Mouse (Mus musculus): ENCODE results near the gene Rbm25.
"Not testable (repeated sequence)": the region's sequence is repeated elsewhere in the genome, so short reads cannot be mapped to it uniquely, and the experiment has no call there.

Rbm25 gene

GRCm38 (mm10) chr12:83630936-83631335 lies at the start of gene Rbm25:
Gene Rbm25 (plus strand): TSS chr12:83631236.
- DNase-seq (ENCODE audit: low spot score in 2 of 2): not testable (repeated sequence)

- no peak for DNase-seq (ENCODE audit: low spot score in 2 of 2)
Observed at GRCm38 (mm10) chr12:83582106-83582505, 48.9 kb upstream of the Rbm25 start.

- no peak for DNase-seq (ENCODE audit: low spot score in 2 of 2)
Observed at GRCm38 (mm10) chr12:83582747-83583146, 48.3 kb upstream of the Rbm25 start.

DNA sequence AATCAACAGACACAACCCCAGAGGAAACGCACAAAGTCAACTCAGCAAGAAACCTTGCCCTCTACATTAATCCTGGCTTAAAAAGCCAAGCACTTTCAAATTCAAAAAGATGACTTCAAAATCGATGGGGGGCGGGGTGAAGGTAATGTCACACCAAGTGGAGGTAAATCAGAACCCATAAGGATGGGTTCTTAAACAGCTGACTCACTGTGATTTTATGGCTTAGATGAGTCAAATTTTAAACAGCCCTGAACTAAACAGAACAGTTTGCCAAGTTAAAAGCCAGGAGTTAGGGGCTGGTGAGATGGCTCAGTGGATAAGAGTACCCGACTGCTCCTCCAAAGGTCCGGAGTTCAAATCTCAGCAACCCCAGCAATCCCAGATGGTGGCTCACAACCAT lies 44.4 kb upstream of the Rbm25 start:
- DNase-seq (ENCODE audit: low spot score in 2 of 2): no peak

GRCm38 (mm10) chr12:83591754-83592501 lies 39.1 kb upstream of the Rbm25 start:
- DNase-seq (ENCODE audit: low spot score in 2 of 2): no peak

DNA sequence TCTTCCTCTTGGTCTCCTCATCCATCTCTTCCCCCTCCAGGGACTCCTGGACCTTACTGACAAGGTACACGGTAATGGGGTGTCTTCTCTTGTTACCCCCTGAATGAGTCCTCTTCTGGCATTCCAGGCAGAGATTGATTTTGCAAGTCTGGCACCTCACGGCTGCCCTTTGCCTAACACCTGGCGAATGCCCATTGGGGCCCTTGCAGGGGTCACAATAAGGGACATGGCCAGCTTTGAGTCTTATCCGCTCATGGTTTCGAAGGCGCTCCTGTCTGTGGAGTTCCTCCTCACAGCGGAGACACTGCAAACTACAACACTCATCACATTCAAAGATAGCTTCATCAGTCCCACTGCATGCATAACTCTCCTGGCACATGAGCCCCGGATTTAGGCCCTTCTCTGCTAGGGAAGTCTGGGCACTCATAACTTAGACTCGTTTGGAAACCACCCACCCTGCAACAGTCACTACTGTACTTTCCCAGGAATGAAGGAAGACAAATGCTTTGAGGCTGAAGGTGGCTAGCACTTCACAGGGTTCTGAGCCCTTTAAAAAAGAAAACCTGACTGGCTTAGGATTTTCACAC lies 36.5 kb upstream of the Rbm25 start:
- DNase-seq (ENCODE audit: low spot score in 2 of 2): peak; percentile 16 to 18

DNA sequence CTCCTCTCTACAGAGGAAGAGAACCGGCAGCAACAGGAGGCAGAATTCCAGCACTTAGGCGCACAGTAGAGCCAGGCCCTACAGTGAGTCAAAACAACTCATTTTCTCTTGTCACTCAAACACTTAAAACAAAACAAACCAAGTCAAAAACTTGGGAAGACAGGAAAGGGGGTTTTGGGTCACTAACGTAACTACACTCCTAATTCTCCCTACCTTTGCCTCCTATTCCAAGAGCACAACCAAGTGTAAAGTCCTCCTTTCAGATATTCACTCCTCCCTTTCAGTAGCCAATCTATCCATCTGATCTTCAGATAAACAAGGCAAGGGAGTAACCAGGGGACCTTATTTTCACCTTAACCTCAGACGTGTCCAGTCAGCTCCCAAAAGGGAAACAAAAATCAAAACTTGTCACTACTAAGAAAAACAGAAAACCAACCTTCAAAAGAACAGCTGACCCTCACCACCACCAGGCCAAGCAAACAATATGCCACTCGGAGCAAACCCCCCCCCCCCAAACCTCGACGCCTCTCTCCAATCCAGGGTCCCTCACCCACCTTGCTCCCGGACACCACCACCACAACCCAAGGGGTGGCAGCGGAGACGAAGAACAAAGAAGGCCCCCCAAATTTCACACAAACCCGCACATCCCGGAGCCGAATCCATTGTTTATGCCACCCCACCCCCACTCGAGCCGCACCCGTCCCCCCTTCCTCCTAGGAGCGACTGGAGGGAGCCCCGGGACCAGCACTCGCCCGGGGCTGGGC lies 34.7 kb upstream of the Rbm25 start:
- DNase-seq (ENCODE audit: low spot score in 2 of 2): no peak

GRCm38 (mm10) chr12:83597025-83597501 lies 34.0 kb upstream of the Rbm25 start, which contains the start of gene Zfyve1:
Gene Zfyve1 (minus strand): TSS chr12:83597222.
- DNase-seq (ENCODE audit: low spot score in 2 of 2): peak; percentile 93 to 94

DNA sequence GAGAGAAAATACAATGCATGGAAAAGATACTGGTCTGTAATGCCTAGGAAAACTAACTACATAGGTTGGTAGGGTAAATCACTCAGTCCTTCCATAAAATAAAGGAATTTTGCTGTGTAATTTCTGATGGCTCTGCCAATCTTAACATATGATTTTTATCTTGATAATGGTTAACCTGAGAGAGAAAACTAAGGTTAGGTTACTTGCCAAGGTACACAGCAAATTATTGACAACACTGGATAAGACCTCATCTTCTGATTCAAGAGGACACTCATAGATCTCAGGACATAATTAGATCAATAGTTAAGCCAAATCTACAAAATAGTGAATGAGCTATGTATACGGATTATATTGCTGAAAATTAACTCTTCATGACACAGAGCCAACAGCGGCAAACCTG lies 33.2 kb upstream of the Rbm25 start:
- no peak for DNase-seq (ENCODE audit: low spot score in 2 of 2)

- DNase-seq (ENCODE audit: low spot score in 2 of 2): no peak
Observed at GRCm38 (mm10) chr12:83602285-83602684, 28.8 kb upstream of the Rbm25 start.

- DNase-seq (ENCODE audit: low spot score in 2 of 2): not testable (repeated sequence)
Observed at GRCm38 (mm10) chr12:83606411-83606810, 24.6 kb upstream of the Rbm25 start.

DNA sequence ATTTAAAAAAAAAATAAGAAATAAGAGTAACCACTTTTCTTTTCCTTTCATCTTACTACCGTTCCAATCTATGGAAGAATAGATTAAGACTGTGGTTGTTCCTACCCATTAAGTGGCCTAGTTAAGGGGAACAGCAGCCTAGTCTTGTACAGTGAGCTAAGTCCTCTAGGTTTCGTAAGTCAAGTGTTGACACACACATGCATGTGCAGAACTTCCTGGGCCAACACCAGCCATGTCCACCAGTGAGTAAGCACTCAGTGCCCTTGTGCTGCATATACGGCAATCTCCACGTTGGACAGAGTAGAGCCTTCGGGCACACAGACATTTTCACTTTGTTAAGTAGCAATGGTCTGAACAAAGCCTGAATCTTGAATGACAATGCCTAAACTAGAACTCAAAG lies 13.8 kb upstream of the Rbm25 start:
- no peak for DNase-seq (ENCODE audit: low spot score in 2 of 2)

DNA sequence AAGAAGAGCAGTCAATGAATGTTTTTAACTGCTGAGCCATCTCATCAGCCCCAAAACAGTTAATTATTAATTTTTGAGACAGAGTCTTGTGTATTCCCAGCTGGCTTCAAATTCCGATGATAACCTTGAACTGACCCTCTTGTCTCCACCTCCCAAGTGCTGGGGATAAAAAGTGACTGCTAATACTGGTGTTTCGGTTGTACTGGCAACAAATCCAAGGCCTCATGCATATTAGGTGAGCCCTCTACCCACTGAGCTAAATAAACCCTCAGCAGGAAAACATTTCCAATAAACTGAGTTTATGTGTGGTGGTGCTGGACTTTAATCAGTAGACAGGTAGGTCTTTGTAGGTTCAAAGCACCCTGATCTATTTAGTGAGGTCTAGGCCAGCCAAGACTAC lies 12.1 kb upstream of the Rbm25 start:
- no peak for DNase-seq (ENCODE audit: low spot score in 2 of 2)

DNA sequence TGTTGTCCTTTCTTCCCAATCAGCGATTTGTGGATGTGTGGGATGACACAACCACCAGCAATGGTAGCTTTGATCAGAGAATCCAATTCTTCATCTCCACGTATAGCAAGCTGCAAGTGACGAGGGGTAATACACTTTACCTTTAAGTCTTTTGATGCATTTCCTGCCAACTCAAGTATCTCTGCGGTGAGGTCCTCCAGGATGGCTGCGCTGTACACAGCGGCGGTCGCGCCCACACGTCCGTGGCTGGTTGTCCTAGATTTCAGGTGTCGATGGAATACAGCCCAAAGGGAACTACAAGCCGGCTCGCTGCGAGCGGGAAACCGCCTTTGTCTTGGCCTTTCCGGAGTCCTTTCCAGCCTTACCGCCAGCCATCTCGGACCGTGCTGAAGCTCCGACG lies 10.3 kb upstream of the Rbm25 start:
- DNase-seq (ENCODE audit: low spot score in 2 of 2): not testable (repeated sequence)

- no peak for DNase-seq (ENCODE audit: low spot score in 2 of 2)
Observed at GRCm38 (mm10) chr12:83622031-83622755, 8.8 kb upstream of the Rbm25 start.

- no peak for DNase-seq (ENCODE audit: low spot score in 2 of 2)
Observed at GRCm38 (mm10) chr12:83624321-83624720, 6.7 kb upstream of the Rbm25 start.

- peak; percentile 95 for DNase-seq (ENCODE audit: low spot score in 2 of 2)
Observed at GRCm38 (mm10) chr12:83631743-83632679, 975 bp downstream of the Rbm25 start.

DNA sequence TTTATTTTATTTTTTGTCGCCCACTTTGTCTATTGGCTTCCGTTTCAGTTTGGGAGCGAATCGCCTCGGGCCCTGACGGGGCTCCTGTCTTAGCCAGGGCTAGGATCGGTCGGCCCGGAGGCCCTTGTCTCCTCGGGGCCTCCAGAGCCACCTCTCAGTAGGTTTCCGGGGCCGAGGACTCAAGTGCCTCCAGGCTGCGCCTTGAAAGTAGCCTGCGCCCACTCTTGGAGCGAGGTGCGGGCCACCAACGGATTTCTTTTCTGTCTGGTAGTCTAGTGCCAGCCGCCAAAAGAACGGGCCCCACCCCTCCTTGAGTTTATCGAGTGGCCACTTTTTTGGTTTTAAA lies 1.6 kb downstream of the Rbm25 start:
- DNase-seq (ENCODE audit: low spot score in 2 of 2): peak; percentile 39 to 70

- no peak for DNase-seq (ENCODE audit: low spot score in 2 of 2)
Observed at GRCm38 (mm10) chr12:83633807-83634206, 2.8 kb downstream of the Rbm25 start.

GRCm38 (mm10) chr12:83641233-83641632 lies 10.2 kb downstream of the Rbm25 start:
- no peak for DNase-seq (ENCODE audit: low spot score in 2 of 2)

DNA sequence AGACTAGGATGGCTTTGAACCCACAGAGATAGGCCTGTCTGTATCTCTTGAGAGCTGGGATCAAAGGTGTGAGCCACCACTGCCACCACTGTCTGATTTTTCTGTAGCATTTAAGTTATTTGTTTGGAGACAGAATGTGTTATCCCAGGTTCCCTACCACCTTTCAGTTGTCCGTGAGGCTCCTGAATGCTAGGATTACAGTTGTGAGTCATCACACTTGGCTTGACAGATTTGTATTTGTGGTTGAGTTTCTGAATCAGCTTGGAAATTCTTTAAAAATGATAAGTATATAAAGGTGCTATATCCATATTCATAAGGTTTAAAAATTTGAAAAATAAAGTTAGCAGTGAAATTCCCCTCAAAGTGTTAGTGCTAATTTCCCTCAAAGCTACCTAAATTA lies 12.1 kb downstream of the Rbm25 start:
- DNase-seq (ENCODE audit: low spot score in 2 of 2): no peak

Measured in right cerebral cortex, adult 2 months (tissue).